Mouse (Mus musculus) urinary bladder, adult 2 months (tissue): Measurements from ENCODE around the gene Lsp1. TPM values are rescaled to one million over a fixed set of nuclear protein-coding genes. Genes with fewer than 3 reads are reported as not detected.
A peak's percentile ranks its signal among the peaks of the same experiment; 100 is the strongest.

ENCODE experiments used
- DNase-seq: peaks from one replicate; pipeline ENCODE4 v3.0.0; 2022; ENCODE audit warnings: low spot score
- polyA plus RNA-seq: library from polyadenylated mRNA; depleted of rRNA; stranded (reverse); fragments of >200 nt; gene quantifications from 2 replicates; pipeline ENCODE4 v1.2.3, GENCODE M21; 2012

The Lsp1 gene
- polyA plus RNA-seq, 1 experiment: 379 TPM

GRCm38 (mm10) chr7:142444171-142444570, 16.4 kb upstream of the Lsp1 start:
- DNase-seq: no peak

GRCm38 (mm10) chr7:142445324-142445723, 15.3 kb upstream of the Lsp1 start:
- no peak for DNase-seq

GRCm38 (mm10) chr7:142446264-142446663, 14.3 kb upstream of the Lsp1 start:
- DNase-seq: no peak

GRCm38 (mm10) chr7:142449038-142449617, 11.5 kb upstream of the Lsp1 start:
- no peak for DNase-seq

GRCm38 (mm10) chr7:142454706-142455105, 5.9 kb upstream of the Lsp1 start:
- no peak for DNase-seq

- no peak for DNase-seq
These were observed 5.4 kb upstream of the Lsp1 start for GRCm38 (mm10) chr7:142455251-142455650.

- DNase-seq: no peak
These were observed 3.8 kb upstream of the Lsp1 start for GRCm38 (mm10) chr7:142456806-142457205.

- no peak for DNase-seq
These were observed 3.3 kb upstream of the Lsp1 start for GRCm38 (mm10) chr7:142457227-142457811.

- DNase-seq: no peak
These were observed 2.6 kb upstream of the Lsp1 start for GRCm38 (mm10) chr7:142458026-142458425.

- DNase-seq: no peak
These were observed 1.8 kb upstream of the Lsp1 start for GRCm38 (mm10) chr7:142458676-142459298.

- DNase-seq: no peak
These were observed 1.3 kb upstream of the Lsp1 start for GRCm38 (mm10) chr7:142459299-142459691.

- DNase-seq: no peak
These were observed 837 bp downstream of the Lsp1 start for GRCm38 (mm10) chr7:142461446-142461845.

- DNase-seq: peak; percentile 20
These were observed 1.6 kb downstream of the Lsp1 start for GRCm38 (mm10) chr7:142462190-142462589.

- DNase-seq: peak; percentile 21
These were observed 2.0 kb downstream of the Lsp1 start for GRCm38 (mm10) chr7:142462594-142463078.

GRCm38 (mm10) chr7:142470171-142470691, 9.6 kb downstream of the Lsp1 start:
- DNase-seq: peak; percentile 21

- DNase-seq: peak; percentile 29
These were observed 10.3 kb downstream of the Lsp1 start for GRCm38 (mm10) chr7:142470808-142471413.

- DNase-seq: peak; percentile 24
These were observed 10.8 kb downstream of the Lsp1 start for GRCm38 (mm10) chr7:142471414-142471861.

GRCm38 (mm10) chr7:142471884-142472570, 11.4 kb downstream of the Lsp1 start:
- peak; percentile 32 for DNase-seq

- peak; percentile 17 for DNase-seq
These were observed 12.3 kb downstream of the Lsp1 start for GRCm38 (mm10) chr7:142472936-142473335.

- no peak for DNase-seq
These were observed 12.9 kb downstream of the Lsp1 start for GRCm38 (mm10) chr7:142473476-142473875.

GRCm38 (mm10) chr7:142474799-142475198, 14.2 kb downstream of the Lsp1 start:
- peak; percentile 57 for DNase-seq

- DNase-seq: peak; percentile 19
These were observed 15.0 kb downstream of the Lsp1 start for GRCm38 (mm10) chr7:142475641-142476040.
